Mouse (Mus musculus): ENCODE data around the gene Chst15. TPM values are rescaled to one million over a fixed set of nuclear protein-coding genes. Genes with fewer than 3 reads are reported as not detected.

Gene Chst15
- polyA plus RNA-seq, 1 experiment from 2014 or later: 21.2 TPM

DNA sequence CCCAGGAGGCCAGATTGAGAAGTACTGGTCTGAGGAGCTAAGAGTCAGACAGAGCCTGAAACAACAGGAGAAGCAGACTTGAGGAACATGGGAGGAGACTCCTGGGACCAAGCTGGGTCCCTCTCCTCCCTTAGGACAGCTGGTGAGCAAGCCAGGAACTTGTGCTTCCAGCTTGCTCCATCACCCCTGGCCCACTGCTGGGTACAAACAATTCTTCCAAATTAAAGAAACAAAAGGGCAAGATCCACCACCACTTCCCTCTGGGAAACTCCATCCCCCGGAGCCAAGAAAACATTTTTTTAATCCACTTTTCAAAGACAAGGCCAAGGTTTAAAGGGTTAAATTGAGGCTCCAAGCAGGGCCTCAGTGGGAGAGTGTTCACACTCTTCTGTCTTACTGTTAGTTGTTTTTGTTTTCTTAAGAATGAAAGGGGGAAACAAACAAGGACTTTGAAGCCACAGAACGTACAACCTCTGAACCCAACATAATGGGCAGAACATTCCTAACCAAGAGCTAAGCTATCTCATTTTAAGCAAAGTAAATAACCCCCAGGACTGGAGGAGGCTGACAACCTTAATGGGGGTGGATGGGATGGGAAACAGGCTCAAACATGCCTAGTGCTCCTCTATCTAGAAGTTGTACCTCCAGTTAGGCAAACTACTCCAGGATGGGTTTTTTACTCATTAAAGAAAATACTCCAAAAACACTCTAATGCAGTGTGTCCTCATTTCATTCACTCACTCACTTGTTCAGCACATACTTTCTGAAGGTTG is 43.1 kb downstream of the Chst15 start:
- Histone ChIP-seq H3K27me3 (no peaks in the 10 kb centered on the region), H3K4me2 (no peak overlapping the region), H3K36me3 (peaks cover 27% of the 10 kb centered on the region), H3K27ac (no peak overlapping the region), H3K9me3 (no peaks in the 10 kb centered on the region), H3K9ac (replicated peaks) (no peak overlapping the region), H3K4me3 (replicated peaks) (no peak overlapping the region), H3K4me1 (replicated peaks) (0 out of 2 replicates have a peak, but pooled peaks cover 4% of the 10 kb centered on the region)
- no peak for ATAC-seq (ENCODE audit: insufficient number of reproducible peaks, insufficient read depth, low FRiP score, low TSS enrichment, low read depth)
- WGBS: 75% methylated on average over 2 of the region's 2 CpGs

DNA sequence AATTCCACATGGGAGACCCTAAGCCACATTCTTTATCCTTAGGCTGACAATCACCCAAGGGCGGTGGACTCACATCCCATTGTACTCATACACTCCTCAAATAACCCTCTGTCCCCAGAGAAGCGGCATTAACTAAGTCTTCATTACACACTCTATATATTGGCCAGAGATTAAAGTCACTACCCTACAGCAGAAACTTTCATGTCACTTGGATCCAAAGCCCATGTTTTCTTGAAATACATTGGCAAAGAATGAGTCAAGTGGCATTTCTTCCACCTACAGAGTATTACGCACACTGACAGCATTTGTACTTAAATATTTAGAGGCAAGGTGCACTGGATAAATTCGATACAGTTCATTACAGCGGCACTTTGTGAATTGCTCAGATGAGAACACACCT is 44.0 kb downstream of the Chst15 start:
- Histone ChIP-seq H3K4me3 (replicated peaks) (no peak overlapping the region), H3K4me1 (replicated peaks) (0 out of 2 replicates have a peak, but pooled peaks cover 4% of the 10 kb centered on the region), H3K36me3 (peaks cover 35% of the 10 kb centered on the region), H3K9me3 (no peaks in the 10 kb centered on the region), H3K4me2 (no peak overlapping the region), H3K9ac (replicated peaks) (no peak overlapping the region), H3K27ac (no peak overlapping the region), H3K27me3 (no peaks in the 10 kb centered on the region)
- WGBS: 96% methylated on average over 5 of the region's 5 CpGs
- ATAC-seq (ENCODE audit: insufficient number of reproducible peaks, insufficient read depth, low FRiP score, low TSS enrichment, low read depth): no peak

DNA sequence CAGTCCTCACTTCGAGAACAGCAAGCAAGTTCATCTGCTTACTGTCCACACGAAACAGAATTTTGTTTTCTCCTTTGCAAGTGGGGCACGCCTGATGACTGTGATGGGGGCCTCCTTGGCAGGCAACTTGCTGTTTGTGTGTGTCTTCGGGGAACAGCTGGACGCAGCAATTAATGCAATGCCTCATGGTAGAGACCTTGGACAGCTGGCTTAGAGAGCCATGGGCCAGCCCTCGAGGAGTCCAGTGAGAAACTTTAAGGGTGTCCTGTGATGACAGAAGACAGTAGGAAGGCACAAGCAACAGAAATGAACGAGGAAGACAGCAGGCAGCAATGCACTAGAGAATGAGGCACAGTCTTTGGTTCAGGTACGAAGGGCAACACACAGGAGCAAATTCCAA is 46.7 kb downstream of the Chst15 start:
- Histone ChIP-seq H3K9ac (replicated peaks) (no peak overlapping the region), H3K9me3 (no peaks in the 10 kb centered on the region), H3K36me3 (peaks cover 50% of the 10 kb centered on the region), H3K4me3 (replicated peaks) (no peak overlapping the region), H3K27ac (no peak overlapping the region), H3K4me1 (replicated peaks) (no peaks in the 10 kb centered on the region), H3K4me2 (no peak overlapping the region), H3K27me3 (no peaks in the 10 kb centered on the region)
- ATAC-seq (ENCODE audit: insufficient number of reproducible peaks, insufficient read depth, low FRiP score, low TSS enrichment, low read depth): no peak
- 86% methylated on average over 8 of the region's 8 CpGs for WGBS

DNA sequence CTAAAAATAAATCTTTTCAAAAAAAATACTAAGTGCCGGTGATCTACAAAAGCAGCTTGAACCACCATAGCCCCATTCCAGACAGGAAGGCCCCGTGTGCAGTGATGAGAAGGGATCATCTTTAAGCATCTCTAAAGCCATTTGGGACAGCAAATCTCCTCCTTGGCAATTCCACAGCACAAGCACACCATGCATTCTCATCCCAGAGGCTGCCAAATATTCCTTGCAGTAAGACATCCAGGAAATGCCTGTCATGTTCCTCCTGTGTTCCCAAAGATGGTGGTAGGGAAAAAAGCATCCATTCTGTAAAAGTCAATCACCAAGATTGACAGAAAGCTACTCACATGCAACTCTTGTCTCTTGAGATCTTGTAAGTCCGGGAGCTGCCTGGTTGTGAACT is 47.4 kb downstream of the Chst15 start:
- no peak for ATAC-seq (ENCODE audit: insufficient number of reproducible peaks, insufficient read depth, low FRiP score, low TSS enrichment, low read depth)
- Histone ChIP-seq H3K36me3 (peaks cover 51% of the 10 kb centered on the region), H3K4me1 (replicated peaks) (no peaks in the 10 kb centered on the region), H3K9me3 (no peaks in the 10 kb centered on the region), H3K9ac (replicated peaks) (no peak overlapping the region), H3K27ac (no peak overlapping the region), H3K4me3 (replicated peaks) (no peak overlapping the region), H3K4me2 (no peak overlapping the region), H3K27me3 (no peaks in the 10 kb centered on the region)
- 91% methylated on average over 3 of the region's 3 CpGs for WGBS

DNA sequence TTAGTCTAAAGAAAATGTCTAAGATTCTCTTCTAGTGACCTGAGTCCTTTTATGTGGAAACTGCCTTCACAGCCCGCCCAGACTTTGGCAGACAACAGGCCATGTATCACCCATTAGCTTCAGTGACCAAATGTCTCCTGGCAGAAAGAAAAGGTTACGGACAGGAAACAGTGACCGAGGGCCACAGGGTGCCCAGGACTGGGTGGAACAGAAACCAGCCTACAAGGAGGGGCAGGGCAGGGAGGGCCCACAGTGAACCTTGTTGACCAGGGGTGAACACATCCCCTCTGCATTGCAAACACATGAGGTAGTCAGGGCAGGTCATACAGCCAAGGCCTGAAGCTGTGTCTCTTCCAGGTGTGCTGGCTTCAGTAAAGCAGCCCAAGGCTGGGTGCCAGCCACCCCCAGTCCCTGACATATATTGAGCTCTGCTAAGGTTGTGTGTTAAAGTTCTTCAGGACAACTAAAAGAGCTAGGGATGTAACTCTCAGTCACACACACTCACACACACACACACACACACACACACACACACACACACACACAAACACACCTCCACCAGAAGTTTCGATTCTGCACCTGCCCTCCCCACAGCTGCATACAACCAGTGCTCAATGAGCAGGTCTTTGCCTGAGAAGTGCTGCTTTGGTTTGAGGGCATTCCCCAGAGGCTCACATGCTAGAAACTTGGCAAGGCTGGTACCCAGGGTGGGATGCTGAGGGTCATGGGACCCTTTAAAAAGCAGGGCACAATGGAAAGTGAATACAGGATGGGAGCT is 49.1 kb downstream of the Chst15 start:
- Histone ChIP-seq H3K27ac (no peak overlapping the region), H3K4me2 (no peak overlapping the region), H3K9me3 (no peaks in the 10 kb centered on the region), H3K4me3 (replicated peaks) (no peak overlapping the region), H3K36me3 (peaks cover 59% of the 10 kb centered on the region), H3K4me1 (replicated peaks) (no peaks in the 10 kb centered on the region), H3K27me3 (no peaks in the 10 kb centered on the region), H3K9ac (replicated peaks) (no peak overlapping the region)
- no peak for ATAC-seq (ENCODE audit: insufficient number of reproducible peaks, insufficient read depth, low FRiP score, low TSS enrichment, low read depth)
- 90% methylated on average over 4 of the region's 4 CpGs for WGBS

DNA sequence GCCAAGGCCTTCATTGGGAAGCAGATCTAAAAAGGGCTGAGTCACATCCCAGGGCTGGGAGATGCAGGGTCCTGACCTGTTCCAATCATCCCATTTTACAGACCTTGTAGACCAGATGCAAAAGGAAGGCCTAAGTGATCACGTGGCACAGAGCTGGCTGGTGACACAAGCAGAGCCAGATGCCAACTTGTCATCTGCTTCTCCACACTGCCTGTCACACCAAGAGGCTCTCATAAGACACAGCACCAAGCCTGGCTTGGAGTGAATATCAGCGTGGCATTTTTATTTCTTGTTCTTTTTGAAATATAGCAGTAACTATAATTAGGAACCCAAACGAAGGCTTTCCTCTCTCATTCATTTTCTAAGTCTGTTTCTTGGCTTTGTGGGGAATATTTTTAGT is 52.3 kb downstream of the Chst15 start:
- Histone ChIP-seq H3K4me1 (replicated peaks) (no peaks in the 10 kb centered on the region), H3K9me3 (no peaks in the 10 kb centered on the region), H3K36me3 (peaks cover 68% of the 10 kb centered on the region), H3K27me3 (no peaks in the 10 kb centered on the region), H3K9ac (replicated peaks) (no peak overlapping the region), H3K27ac (no peak overlapping the region), H3K4me3 (replicated peaks) (no peak overlapping the region), H3K4me2 (no peak overlapping the region)
- WGBS: 76% methylated on average over 3 of the region's 3 CpGs
- ATAC-seq (ENCODE audit: insufficient number of reproducible peaks, insufficient read depth, low FRiP score, low TSS enrichment, low read depth): no peak

DNA sequence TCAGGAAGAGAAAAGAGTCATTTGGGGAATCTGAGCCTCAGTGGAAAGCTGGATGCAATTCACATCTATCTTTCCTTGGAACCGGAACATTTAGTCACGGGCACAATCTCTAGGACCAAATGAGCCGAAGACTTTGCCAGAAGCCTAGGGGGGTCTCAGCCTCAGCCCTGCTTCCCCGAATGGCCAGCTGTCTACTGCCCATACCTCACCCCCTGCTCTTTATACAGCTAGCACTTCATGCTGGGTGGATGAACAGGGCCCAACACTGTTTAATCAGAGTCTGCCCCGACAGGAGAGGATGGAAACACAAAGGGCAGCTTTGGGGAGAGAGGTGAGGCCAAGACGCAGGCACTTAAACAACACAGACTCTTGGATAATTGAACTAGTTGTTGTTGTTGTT is 53.8 kb downstream of the Chst15 start:
- no peak overlapping the region for H3K4me2 ChIP-seq
- 0 out of 2 replicates have a peak overlapping the region, but pooled peaks have one; percentile 23 for H3K27ac ChIP-seq
- no peaks in the 10 kb centered on the region for H3K9me3 ChIP-seq
- no peak for ATAC-seq (ENCODE audit: insufficient number of reproducible peaks, insufficient read depth, low FRiP score, low TSS enrichment, low read depth)
- H3K27me3 ChIP-seq: no peaks in the 10 kb centered on the region
- WGBS: 70% methylated on average over 6 of the region's 6 CpGs
- 0 out of 2 replicates have a peak, but pooled peaks cover 5% of the 10 kb centered on the region for H3K4me1 ChIP-seq (replicated peaks)
- H3K9ac ChIP-seq (replicated peaks): no peak overlapping the region
- H3K4me3 ChIP-seq (replicated peaks): no peak overlapping the region
- peaks cover 52% of the 10 kb centered on the region for H3K36me3 ChIP-seq

DNA sequence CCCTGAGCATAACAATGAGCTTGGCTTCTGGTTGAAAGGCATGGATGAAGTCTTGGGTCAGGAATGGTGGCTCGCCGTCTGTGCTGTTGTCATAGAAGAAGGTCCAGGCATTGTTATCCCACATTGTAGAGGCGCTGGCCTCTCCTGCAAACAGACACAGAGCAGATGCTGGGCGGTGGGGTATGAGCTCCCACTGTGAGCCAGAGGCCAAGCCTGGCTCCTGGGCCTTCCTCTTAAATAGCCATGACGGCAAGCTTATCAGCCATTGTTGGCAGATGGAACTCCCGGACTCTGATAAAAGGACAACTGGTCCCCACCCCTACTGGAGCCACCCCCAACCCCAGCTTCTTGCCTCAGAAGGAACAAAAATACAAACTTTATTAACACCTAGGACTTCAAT is 54.3 kb downstream of the Chst15 start:
- Histone ChIP-seq H3K4me2 (no peak overlapping the region), H3K9ac (replicated peaks) (no peak overlapping the region), H3K4me3 (replicated peaks) (no peak overlapping the region), H3K4me1 (replicated peaks) (0 out of 2 replicates have a peak, but pooled peaks cover 5% of the 10 kb centered on the region), H3K36me3 (peaks cover 51% of the 10 kb centered on the region), H3K27ac (no peak overlapping the region), H3K27me3 (no peaks in the 10 kb centered on the region), H3K9me3 (no peaks in the 10 kb centered on the region)
- no peak for ATAC-seq (ENCODE audit: insufficient number of reproducible peaks, insufficient read depth, low FRiP score, low TSS enrichment, low read depth)
- 74% methylated on average over 6 of the region's 6 CpGs for WGBS

DNA sequence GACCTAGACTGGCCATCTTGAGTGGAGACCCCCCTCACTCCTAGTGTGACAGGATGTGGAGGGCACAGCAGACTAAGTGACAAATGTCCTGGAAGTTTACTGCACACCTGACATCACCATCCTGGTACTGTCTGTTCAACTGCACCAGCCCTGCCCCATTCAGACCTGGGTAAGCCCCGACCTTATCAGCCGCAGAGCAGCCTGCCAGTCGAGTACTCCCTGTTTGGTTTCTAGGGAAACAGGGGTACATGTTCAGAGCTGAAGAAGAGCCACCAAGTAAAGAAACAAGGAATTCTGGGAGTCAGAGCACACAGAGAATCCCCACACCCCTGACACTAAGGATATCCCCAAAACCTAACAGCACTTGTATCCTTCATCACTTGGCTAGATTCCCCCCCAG is 55.1 kb downstream of the Chst15 start:
- no peak for ATAC-seq (ENCODE audit: insufficient number of reproducible peaks, insufficient read depth, low FRiP score, low TSS enrichment, low read depth)
- Histone ChIP-seq H3K27me3 (no peaks in the 10 kb centered on the region), H3K27ac (no peak overlapping the region), H3K4me3 (replicated peaks) (no peak overlapping the region), H3K9ac (replicated peaks) (no peak overlapping the region), H3K4me1 (replicated peaks) (0 out of 2 replicates have a peak, but pooled peaks cover 5% of the 10 kb centered on the region), H3K9me3 (no peaks in the 10 kb centered on the region), H3K4me2 (no peak overlapping the region), H3K36me3 (peaks cover 51% of the 10 kb centered on the region)
- WGBS: 71% methylated on average over 3 of the region's 3 CpGs

DNA sequence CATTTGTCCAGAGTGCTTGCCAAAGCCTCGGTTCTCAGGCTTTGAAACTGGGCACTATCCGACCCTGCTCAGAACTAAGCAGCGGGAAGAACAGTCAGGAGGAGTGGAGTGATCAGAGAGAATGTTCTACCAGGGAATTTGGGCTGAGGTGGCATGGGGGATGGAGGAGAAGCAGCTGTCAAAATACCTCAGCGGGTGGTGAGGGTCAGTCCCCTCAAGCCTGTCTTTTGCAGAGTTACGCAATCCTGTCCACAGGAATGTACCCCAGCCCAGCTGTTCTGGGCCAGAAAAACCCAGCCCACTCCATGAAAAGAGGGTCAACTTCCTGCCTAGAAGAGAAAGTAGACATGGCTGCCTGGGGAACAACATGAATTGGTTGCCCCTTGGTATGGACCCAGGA is 56.4 kb downstream of the Chst15 start:
- Histone ChIP-seq H3K4me1 (replicated peaks) (0 out of 2 replicates have a peak, but pooled peaks cover 5% of the 10 kb centered on the region), H3K9me3 (no peaks in the 10 kb centered on the region), H3K4me2 (no peak overlapping the region), H3K36me3 (peaks cover 43% of the 10 kb centered on the region), H3K9ac (replicated peaks) (no peak overlapping the region), H3K4me3 (replicated peaks) (no peak overlapping the region), H3K27me3 (no peaks in the 10 kb centered on the region), H3K27ac (no peak overlapping the region)
- WGBS: 75% methylated on average over 5 of the region's 5 CpGs
- no peak for ATAC-seq (ENCODE audit: insufficient number of reproducible peaks, insufficient read depth, low FRiP score, low TSS enrichment, low read depth)

DNA sequence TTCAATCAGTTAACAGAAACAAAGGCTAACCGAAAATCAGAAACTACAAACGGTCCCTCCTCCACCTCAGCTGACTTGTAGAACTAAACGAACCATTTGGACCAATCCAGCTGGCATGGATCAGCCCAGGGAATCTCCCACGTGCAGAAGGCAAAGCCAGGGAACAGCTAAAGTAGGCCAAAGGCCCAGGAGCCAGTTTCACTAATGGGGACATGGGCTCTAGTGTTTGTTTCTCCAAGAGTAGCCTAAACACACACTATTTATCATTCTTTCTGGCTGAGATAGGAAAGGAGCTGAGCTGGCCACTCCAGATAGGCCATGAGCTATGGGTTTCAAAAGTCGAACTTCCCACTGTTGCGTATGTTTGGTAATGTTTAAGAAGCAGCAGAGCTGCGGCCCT is 58.2 kb downstream of the Chst15 start:
- Histone ChIP-seq H3K4me3 (replicated peaks) (no peak overlapping the region), H3K9ac (replicated peaks) (no peak overlapping the region), H3K27ac (no peak overlapping the region), H3K9me3 (no peaks in the 10 kb centered on the region), H3K36me3 (peaks cover 31% of the 10 kb centered on the region; the same call in 1 of the 2 replicates), H3K4me2 (no peak overlapping the region), H3K4me1 (replicated peaks) (0 out of 2 replicates have a peak, but pooled peaks cover 5% of the 10 kb centered on the region), H3K27me3 (no peaks in the 10 kb centered on the region)
- ATAC-seq (ENCODE audit: insufficient number of reproducible peaks, insufficient read depth, low FRiP score, low TSS enrichment, low read depth): no peak
- 46% methylated on average over 7 of the region's 7 CpGs for WGBS
